In genomic region chr11:121047826-121048399, GRCm38 (mm10) we compare ENCODE assay signal across 11 mouse cellular contexts. TPM values are rescaled to one million over a fixed set of nuclear protein-coding genes. Genes with fewer than 3 reads are reported as not detected.
DNase-seq lines count a peak whose midpoint lies in the region; ATAC-seq and TF ChIP-seq lines count a peak whose summit lies in the region.
"Had no signal": no experiment of that assay in that cellular context is flagged by ENCODE, and none has a peak within 500 bp of the region (broad histone marks: within the 10 kb centered on the region; RNA-seq: fewer than 3 reads in every experiment).

No protein-coding gene starts in this region.

- peak; percentile 40 for TF ChIP-seq CTCF in liver, embryonic 14.5 days (IDR thresholded peaks at IDR 0.05; ENCODE audit: low read depth)
- peak; percentile 44; the same call in 1 of the 2 replicates for TF ChIP-seq CTCF in cortical plate, adult 2 months (IDR thresholded peaks at IDR 0.05; ENCODE audit: extremely low read depth, insufficient read depth, low read length)

- 62% methylated on average over 2 of the region's 2 CpGs for WGBS in forebrain, embryonic 14.5 days
- WGBS in forebrain, embryonic 12.5 days: 70% methylated on average over 2 of the region's 2 CpGs
- 42% methylated on average over 2 of the region's 2 CpGs for WGBS in liver, embryonic 14.5 days (ENCODE audit: insufficient replicate concordance)

- no peaks in the 10 kb centered on the region for H3K4me1 ChIP-seq in forebrain, embryonic 14.5 days (ENCODE audit: control insufficient read depth, insufficient read depth, low read length)
- no peaks in the 10 kb centered on the region for H3K4me1 ChIP-seq in forebrain, embryonic 12.5 days
- 0 out of 4 replicates have a peak, but pooled peaks cover 0 to 1% of the 10 kb centered on the region in 2 experiments for H3K4me1 ChIP-seq in liver, embryonic 14.5 days (replicated peaks; ENCODE audit: control insufficient read depth in 2 of 2, insufficient read depth in 2 of 2, low read length in 1 of 2)
- no peaks in the 10 kb centered on the region for H3K4me1 ChIP-seq in cortical plate, adult 2 months (ENCODE audit: control insufficient read depth, insufficient read depth, low read length)

- no peak for ATAC-seq in forebrain, embryonic 14.5 days
- no peak for ATAC-seq in forebrain, embryonic 12.5 days (ENCODE audit: low FRiP score)
- no peak for ATAC-seq in liver, embryonic 14.5 days (ENCODE audit: insufficient read depth)
- ATAC-seq in granulocyte monocyte progenitor cell, adult 5-6 weeks (replicated peaks; ENCODE audit: poor library complexity, severe bottlenecking): no peak

- no peaks in the 10 kb centered on the region for H3K36me3 ChIP-seq in forebrain, embryonic 14.5 days (ENCODE audit: control insufficient read depth, insufficient read depth, low read length)
- no peaks in the 10 kb centered on the region for H3K36me3 ChIP-seq in forebrain, embryonic 12.5 days (replicated peaks)
- no peaks in the 10 kb centered on the region for H3K36me3 ChIP-seq in liver, embryonic 14.5 days (replicated peaks; ENCODE audit: control insufficient read depth, insufficient read depth, low read depth)

- H3K4me3 ChIP-seq in forebrain, embryonic 14.5 days (ENCODE audit: low read depth, low read length): no peak overlapping the region
- H3K4me3 ChIP-seq in forebrain, embryonic 12.5 days (replicated peaks): no peak overlapping the region
- no peak overlapping the region for H3K4me3 ChIP-seq in liver, embryonic 14.5 days (ENCODE audit: insufficient read depth in 1 of 2, low read depth in 2 of 2, low read length in 2 of 2)
- no peak overlapping the region for H3K4me3 ChIP-seq in cortical plate, adult 2 months (ENCODE audit: insufficient read depth, low read length)
- H3K4me3 ChIP-seq: megakaryocyte, embryonic 14.5 days had no signal

- no peak for TF ChIP-seq EP300 in liver, embryonic 14.5 days (IDR thresholded peaks at IDR 0.05; ENCODE audit: low read depth)

- no peak for TF ChIP-seq POLR2A in cortical plate, adult 2 months (IDR thresholded peaks at IDR 0.05; ENCODE audit: extremely low read depth, insufficient read depth, low read length)

- H3K9ac ChIP-seq in forebrain, embryonic 14.5 days (ENCODE audit: low read length): no peak overlapping the region
- no peak overlapping the region for H3K9ac ChIP-seq in forebrain, embryonic 12.5 days
- H3K9ac ChIP-seq in liver, embryonic 14.5 days (replicated peaks): no peak overlapping the region

- no peak overlapping the region for H3K4me2 ChIP-seq in forebrain, embryonic 14.5 days (ENCODE audit: low read length)
- H3K4me2 ChIP-seq in forebrain, embryonic 12.5 days: no peak overlapping the region
- no peak overlapping the region for H3K4me2 ChIP-seq in liver, embryonic 14.5 days (ENCODE audit: low read depth)

- H3K9me3 ChIP-seq in forebrain, embryonic 14.5 days (replicated peaks; ENCODE audit: control insufficient read depth, low read length): no peaks in the 10 kb centered on the region
- no peaks in the 10 kb centered on the region for H3K9me3 ChIP-seq in forebrain, embryonic 12.5 days
- no peaks in the 10 kb centered on the region for H3K9me3 ChIP-seq in liver, embryonic 14.5 days (ENCODE audit: control insufficient read depth, low read length)
- H3K9me3 ChIP-seq: megakaryocyte, embryonic 14.5 days had no signal

- H3K27me3 ChIP-seq in forebrain, embryonic 14.5 days (replicated peaks; ENCODE audit: control insufficient read depth, insufficient read depth, low read length): 0 out of 2 replicates have a peak, but pooled peaks cover 4% of the 10 kb centered on the region
- no peaks in the 10 kb centered on the region; the same call in none of the 2 replicates for H3K27me3 ChIP-seq in forebrain, embryonic 12.5 days
- no peaks in the 10 kb centered on the region for H3K27me3 ChIP-seq in liver, embryonic 14.5 days (ENCODE audit: control insufficient read depth, insufficient read depth, low read length)

- peak; percentile 46 for DNase-seq in forebrain, embryonic 14.5 days (ENCODE audit: low spot score)
- DNase-seq in liver, embryonic 14.5 days (ENCODE audit: low read depth in 3 of 3, low spot score in 3 of 3): no peak
- DNase-seq in liver: no peak
- DNase-seq in lung, postnatal 36 days: peak; percentile 45
- DNase-seq in cerebellum, postnatal 10 days: no peak
- DNase-seq: gastrocnemius, postnatal 25 days; right cerebral cortex, postnatal 14 days had no signal

- H3K27ac ChIP-seq in forebrain, embryonic 14.5 days (ENCODE audit: low read depth, low read length): no peak overlapping the region
- H3K27ac ChIP-seq in forebrain, embryonic 12.5 days: no peak overlapping the region
- H3K27ac ChIP-seq in liver, embryonic 14.5 days: no peak overlapping the region
- H3K27ac ChIP-seq in cortical plate, adult 2 months (ENCODE audit: insufficient read depth, low read length): no peak overlapping the region

RNA-seq across cellular contexts. Expression of gene Cd7, which starts 8.7 kb away (rescaled TPM):
- not detected in 2 replicates for polyA plus RNA-seq in forebrain, embryonic 14.5 days (2014; fragmentation: Nextera tagmentation; extraction: Ambion mirVana)
- not detected in 2 replicates for polyA plus RNA-seq in forebrain, embryonic 12.5 days (2016; fragmentation: Nextera tagmentation; extraction: Ambion mirVana)
- 0.37 and 0.54 TPM in 2 replicates for polyA plus RNA-seq in liver, embryonic 14.5 days (2012; rRNA removed)
- polyA plus RNA-seq in liver, embryonic 14.5 days (2014; fragmentation: Nextera tagmentation; extraction: Ambion mirVana): 0.56 and 0.57 TPM in 2 replicates
- polyA plus RNA-seq in cortical plate, adult 2 months (2012; rRNA removed): 3.4 and 3.8 TPM in 2 replicates
- 6.1 TPM in 1 of 2 replicates, not detected in the other for total RNA-seq in granulocyte monocyte progenitor cell, adult 5-6 weeks (2014; fragmentation: Nextera tagmentation)
- total RNA-seq in granulocyte monocyte progenitor cell, adult 5-6 weeks (2017): not detected in 2 replicates
- total RNA-seq: gastrocnemius, postnatal 25 days had no signal

RNA-seq across cellular contexts. Expression of gene Sectm1b, which starts 15.5 kb away (rescaled TPM):
- polyA plus RNA-seq in forebrain, embryonic 14.5 days (2014; fragmentation: Nextera tagmentation; extraction: Ambion mirVana): not detected in 2 replicates
- not detected in 2 replicates for polyA plus RNA-seq in forebrain, embryonic 12.5 days (2016; fragmentation: Nextera tagmentation; extraction: Ambion mirVana)
- polyA plus RNA-seq in liver, embryonic 14.5 days (2012; rRNA removed): 0.05 and 0.08 TPM in 2 replicates
- 0.04 TPM in 1 of 2 replicates, not detected in the other for polyA plus RNA-seq in liver, embryonic 14.5 days (2014; fragmentation: Nextera tagmentation; extraction: Ambion mirVana)
- not detected in 2 replicates for polyA plus RNA-seq in cortical plate, adult 2 months (2012; rRNA removed)
- not detected in 2 replicates for total RNA-seq in granulocyte monocyte progenitor cell, adult 5-6 weeks (2014; fragmentation: Nextera tagmentation)
- not detected in 2 replicates for total RNA-seq in granulocyte monocyte progenitor cell, adult 5-6 weeks (2017)
- total RNA-seq: gastrocnemius, postnatal 25 days had no signal

RNA-seq across cellular contexts. Expression of gene Sectm1a, which starts 33.1 kb away (rescaled TPM):
- 0.16 TPM in 1 of 2 replicates, not detected in the other for polyA plus RNA-seq in forebrain, embryonic 14.5 days (2014; fragmentation: Nextera tagmentation; extraction: Ambion mirVana)
- polyA plus RNA-seq in forebrain, embryonic 12.5 days (2016; fragmentation: Nextera tagmentation; extraction: Ambion mirVana): not detected in 2 replicates
- 1.0 and 1.3 TPM in 2 replicates for polyA plus RNA-seq in liver, embryonic 14.5 days (2012; rRNA removed)
- 0.61 and 1.0 TPM in 2 replicates for polyA plus RNA-seq in liver, embryonic 14.5 days (2014; fragmentation: Nextera tagmentation; extraction: Ambion mirVana)
- polyA plus RNA-seq in cortical plate, adult 2 months (2012; rRNA removed): not detected in 2 replicates
- not detected in 2 replicates for total RNA-seq in granulocyte monocyte progenitor cell, adult 5-6 weeks (2014; fragmentation: Nextera tagmentation)
- total RNA-seq in granulocyte monocyte progenitor cell, adult 5-6 weeks (2017): not detected in 2 replicates
- total RNA-seq: gastrocnemius, postnatal 25 days had no signal

RNA-seq across cellular contexts. Expression of gene Csnk1d, which starts 56.8 kb away (rescaled TPM):
- polyA plus RNA-seq in forebrain, embryonic 14.5 days (2014; fragmentation: Nextera tagmentation; extraction: Ambion mirVana): 51.5 and 59.6 TPM in 2 replicates
- 150 and 165 TPM in 2 replicates for polyA plus RNA-seq in forebrain, embryonic 12.5 days (2016; fragmentation: Nextera tagmentation; extraction: Ambion mirVana)
- 22.5 and 27.0 TPM in 2 replicates for polyA plus RNA-seq in liver, embryonic 14.5 days (2012; rRNA removed)
- polyA plus RNA-seq in liver, embryonic 14.5 days (2014; fragmentation: Nextera tagmentation; extraction: Ambion mirVana): 17.1 and 19.6 TPM in 2 replicates
- 108 and 110 TPM in 2 replicates for polyA plus RNA-seq in cortical plate, adult 2 months (2012; rRNA removed)
- 53.7 and 63.6 TPM in 2 replicates for total RNA-seq in granulocyte monocyte progenitor cell, adult 5-6 weeks (2014; fragmentation: Nextera tagmentation)
- 68.2 and 70.6 TPM in 2 replicates for total RNA-seq in granulocyte monocyte progenitor cell, adult 5-6 weeks (2017)

Comparison
In these comparisons a context has a peak if more than half of its experiments do, and no peak if none do; other contexts are left out.
1. DNase-seq: peak in forebrain, embryonic 14.5 days (single experiment) and lung, postnatal 36 days (single experiment); none in liver, embryonic 14.5 days (0 of 3), liver (single experiment) and cerebellum, postnatal 10 days (0 of 2).